Mouse (Mus musculus): ENCODE data around the gene Stab1.

Gene Stab1

GRCm38 (mm10) chr14:31194891-31195513 lies 26.6 kb upstream of the Stab1 start:
- DNase-seq (ENCODE audit: low spot score in 2 of 2), result no peak

DNA sequence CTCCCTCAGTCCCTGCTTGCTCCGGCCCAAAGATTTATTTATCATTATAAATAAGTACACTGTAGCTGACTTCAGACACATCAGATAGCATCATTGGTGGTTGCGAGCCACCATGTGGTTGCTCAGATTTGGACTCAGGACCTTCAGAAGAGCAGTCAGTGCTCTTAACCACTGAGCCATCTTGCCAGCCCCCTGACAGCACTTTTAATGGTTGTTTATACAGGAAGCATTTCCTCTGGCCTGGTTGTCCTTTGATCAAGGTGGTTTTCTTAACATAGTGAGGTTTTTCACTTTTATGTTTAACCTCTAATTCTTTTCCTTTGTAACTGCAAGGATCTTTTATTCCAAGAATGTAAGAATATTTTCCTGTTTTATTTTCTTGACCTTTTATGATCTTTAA lies 26.0 kb upstream of the Stab1 start:
- DNase-seq (ENCODE audit: low spot score in 2 of 2), result no peak

GRCm38 (mm10) chr14:31193791-31194190 lies 25.4 kb upstream of the Stab1 start:
- no peak for DNase-seq (ENCODE audit: low spot score in 2 of 2)

DNA sequence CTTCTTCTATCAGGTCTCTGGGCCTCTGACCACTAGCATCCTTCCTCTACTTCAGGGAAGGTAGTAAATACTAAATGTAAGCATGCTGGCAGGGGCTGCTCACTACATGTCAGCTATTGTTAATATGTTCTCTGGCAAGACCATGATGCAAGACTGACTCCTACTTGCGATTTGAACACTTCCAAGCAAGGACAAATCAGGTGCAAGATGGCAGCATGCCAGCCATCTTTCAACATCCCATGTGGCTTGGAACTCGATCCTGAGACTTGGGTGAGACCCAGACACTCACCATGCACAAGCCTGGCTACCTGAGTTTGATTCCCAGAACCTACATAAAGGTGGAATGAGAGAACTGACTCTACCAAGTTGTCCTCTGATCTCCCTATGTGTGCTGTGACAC lies 23.5 kb upstream of the Stab1 start:
- DNase-seq (ENCODE audit: low spot score in 2 of 2), result no peak

GRCm38 (mm10) chr14:31189348-31189747 lies 20.9 kb upstream of the Stab1 start:
- no peak for DNase-seq (ENCODE audit: low spot score in 2 of 2)

- no peak for DNase-seq (ENCODE audit: low spot score in 2 of 2)
Observed at GRCm38 (mm10) chr14:31188771-31189181, 20.3 kb upstream of the Stab1 start.

DNA sequence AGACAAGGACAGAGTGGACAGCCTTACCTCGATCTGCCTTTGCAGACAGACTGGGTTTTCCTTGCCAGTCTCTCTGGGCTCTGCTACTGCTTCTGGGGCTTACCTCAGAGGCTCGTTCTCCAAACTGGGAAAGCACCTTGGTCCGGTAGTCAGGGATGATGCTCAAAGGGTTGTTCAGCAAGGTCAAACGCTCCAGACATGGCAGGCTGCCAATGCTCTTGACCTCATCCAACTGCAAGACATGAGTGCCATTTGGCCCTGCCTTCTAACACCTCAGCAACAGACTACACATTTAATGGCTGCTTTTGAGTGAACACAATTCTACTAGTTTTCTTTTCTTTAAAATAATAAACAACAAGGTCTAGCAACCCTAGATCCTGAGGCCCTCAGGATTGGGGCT lies 18.2 kb upstream of the Stab1 start:
- no peak for DNase-seq (ENCODE audit: low spot score in 2 of 2)

DNA sequence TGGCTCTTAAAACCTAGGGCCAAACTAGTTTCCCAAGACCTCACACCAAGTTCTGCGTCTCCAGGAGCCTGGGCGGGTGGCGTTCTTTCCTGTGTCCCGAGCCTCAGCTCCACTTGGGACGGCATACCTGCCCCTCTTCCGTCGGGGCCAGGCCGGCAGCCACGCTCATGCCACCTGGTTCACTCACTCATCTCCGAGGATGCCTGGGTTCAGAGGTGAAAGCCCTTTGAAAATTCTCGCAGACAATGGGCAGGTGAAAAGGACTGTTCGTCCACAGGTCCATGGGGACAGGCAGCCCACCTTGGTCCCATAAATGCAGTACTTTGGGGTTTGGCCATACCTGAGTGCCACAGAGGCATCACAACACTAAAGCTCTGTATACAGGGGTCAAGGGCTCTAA lies 15.8 kb upstream of the Stab1 start:
- no peak for DNase-seq (ENCODE audit: low spot score in 2 of 2)

GRCm38 (mm10) chr14:31183541-31183940 lies 15.1 kb upstream of the Stab1 start:
- no peak for DNase-seq (ENCODE audit: low spot score in 2 of 2)

- no peak for DNase-seq (ENCODE audit: low spot score in 2 of 2)
Observed at GRCm38 (mm10) chr14:31182786-31183290, 14.4 kb upstream of the Stab1 start.

DNA sequence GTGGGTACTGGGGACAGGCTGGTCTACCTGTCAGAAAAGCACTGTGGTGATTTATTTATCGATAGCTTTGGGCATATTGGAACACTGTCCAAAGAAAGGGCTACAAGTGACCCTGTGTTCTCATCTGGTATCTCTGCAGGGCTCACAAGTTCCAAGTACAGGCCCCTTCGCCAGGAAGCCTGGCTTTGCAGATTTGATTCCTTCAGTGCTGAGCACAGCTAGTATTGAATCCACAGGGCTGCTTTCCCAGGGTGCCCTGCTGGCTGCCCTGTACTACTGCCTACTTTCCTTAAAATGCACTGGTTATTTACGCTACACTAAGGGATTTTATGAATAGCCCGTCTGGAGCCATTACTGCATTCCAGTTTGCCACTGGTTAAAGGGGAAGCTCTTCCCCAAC lies 13.1 kb upstream of the Stab1 start:
- no peak for DNase-seq (ENCODE audit: low spot score in 2 of 2)

GRCm38 (mm10) chr14:31179677-31180365 lies 11.4 kb upstream of the Stab1 start:
- DNase-seq (ENCODE audit: low spot score in 2 of 2), result no peak

GRCm38 (mm10) chr14:31177715-31178114 lies 9.3 kb upstream of the Stab1 start:
- no peak for DNase-seq (ENCODE audit: low spot score in 2 of 2)

GRCm38 (mm10) chr14:31177287-31177686 lies 8.8 kb upstream of the Stab1 start:
- DNase-seq (ENCODE audit: low spot score in 2 of 2), result no peak

GRCm38 (mm10) chr14:31173537-31173936 lies 5.1 kb upstream of the Stab1 start:
- no peak for DNase-seq (ENCODE audit: low spot score in 2 of 2)

GRCm38 (mm10) chr14:31172781-31173455 lies 4.5 kb upstream of the Stab1 start:
- DNase-seq (ENCODE audit: low spot score in 2 of 2), result no peak

- no peak for DNase-seq (ENCODE audit: low spot score in 2 of 2)
Observed at GRCm38 (mm10) chr14:31171821-31172220, 3.4 kb upstream of the Stab1 start.

DNA sequence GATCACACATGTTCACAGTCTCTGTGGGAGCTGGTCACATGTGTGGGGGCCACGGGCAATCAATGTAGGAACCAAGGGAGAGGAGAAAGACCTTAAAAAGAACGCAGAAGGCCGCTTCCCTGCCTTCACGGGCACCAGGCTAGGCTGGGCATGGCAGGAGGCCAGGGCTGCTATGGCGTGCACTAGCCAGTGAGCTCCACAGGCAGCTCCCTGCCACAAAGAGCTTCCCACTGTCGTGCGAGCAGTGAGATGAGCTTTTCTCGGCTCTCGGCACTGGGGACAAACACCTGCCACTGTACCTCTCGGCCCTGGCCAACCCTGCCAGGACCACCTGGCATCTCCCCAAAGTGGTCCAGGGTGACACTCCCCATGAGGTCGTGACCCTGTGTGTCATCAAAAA lies 2.9 kb upstream of the Stab1 start:
- no peak for DNase-seq (ENCODE audit: low spot score in 2 of 2)

DNA sequence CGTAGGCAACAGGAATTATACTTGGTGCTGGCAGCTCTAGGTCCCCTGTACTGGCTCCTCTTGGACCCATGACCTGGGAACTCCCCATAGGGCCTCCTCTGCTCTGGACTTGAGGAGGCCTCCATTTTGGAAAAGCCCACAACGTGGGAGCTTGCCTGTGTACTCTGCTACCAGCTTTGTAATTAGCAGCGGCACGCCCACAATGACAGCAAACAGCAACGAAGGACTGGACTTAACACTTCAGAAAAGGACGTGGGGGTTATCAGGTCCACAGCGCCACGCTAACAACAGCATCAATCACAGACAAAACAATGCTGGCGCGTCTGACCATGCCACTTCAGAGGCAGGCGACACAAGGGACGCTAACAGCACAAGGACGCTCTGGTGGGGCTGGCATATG lies 2.5 kb upstream of the Stab1 start:
- no peak for DNase-seq (ENCODE audit: low spot score in 2 of 2)

DNA sequence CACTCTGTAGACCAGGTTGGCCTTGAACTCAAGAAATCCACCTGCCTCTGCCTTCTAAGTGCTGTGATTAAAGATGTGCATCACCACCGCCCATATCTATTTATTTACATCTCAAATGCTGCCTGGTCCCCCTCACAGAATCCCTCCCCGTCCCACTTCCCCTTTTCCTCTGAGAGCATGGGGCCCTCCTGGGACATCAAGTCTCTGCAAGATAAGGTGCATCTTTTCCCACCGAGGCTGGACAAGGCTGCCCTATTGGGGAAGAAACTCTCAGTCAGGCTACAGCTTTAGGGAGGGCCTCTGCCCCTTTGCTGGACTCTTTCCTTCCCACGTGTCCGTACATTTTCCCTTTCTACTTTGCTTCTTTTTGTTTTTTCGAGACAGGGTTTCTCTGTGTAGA lies 1.1 kb upstream of the Stab1 start:
- DNase-seq (ENCODE audit: low spot score in 2 of 2), result no peak

DNA sequence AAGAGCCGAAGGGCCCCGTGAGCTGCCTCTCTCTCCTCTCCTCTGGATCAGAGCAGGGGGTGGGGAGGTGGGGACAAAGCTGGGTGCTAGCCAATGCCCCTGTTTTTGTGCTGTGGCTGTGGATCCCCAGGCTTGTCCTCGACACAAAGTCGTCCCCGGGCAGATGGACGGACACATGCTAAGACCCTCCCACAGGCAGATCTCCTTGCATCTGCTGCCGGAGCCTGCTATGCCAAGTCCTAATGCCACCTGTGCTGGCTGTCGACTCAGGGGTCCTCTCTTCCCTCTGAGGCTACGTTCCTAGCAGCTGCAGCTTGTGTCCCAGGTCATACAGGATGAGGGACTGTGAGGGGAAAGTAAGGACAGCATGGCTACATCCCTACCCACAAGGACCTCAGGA lies 1.6 kb downstream of the Stab1 start:
- no peak for DNase-seq (ENCODE audit: low spot score in 2 of 2)

DNA sequence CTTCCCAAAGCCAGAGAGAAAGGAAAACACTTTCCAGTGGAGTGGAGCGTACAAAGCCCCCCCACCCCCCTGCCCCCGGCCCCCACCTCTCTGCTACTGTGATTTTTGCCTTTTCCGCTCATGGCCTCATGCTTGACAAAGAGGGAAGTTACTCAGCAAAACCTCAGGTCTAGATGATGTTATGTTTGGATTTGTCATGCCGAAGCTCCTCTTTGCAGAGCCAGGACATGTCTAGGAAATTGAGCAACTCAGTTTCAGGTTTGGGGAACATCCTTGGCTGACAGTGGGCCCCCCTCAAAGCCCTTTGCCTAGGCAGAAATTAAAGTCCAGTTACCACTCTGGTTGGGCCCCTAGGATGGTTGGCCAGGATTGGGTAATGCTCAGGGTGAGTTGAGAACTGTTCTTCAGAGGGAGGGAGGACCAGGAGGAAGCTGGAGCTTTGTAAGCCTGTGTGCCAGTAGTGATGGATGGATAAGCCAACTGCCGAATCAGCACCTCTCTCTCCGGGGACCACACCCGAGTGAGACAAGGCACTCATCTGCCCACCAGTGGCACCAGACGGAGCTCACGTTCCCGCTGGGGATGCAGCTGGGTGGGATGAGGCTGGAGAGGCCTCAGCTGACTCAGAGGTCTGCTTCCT lies 2.3 kb downstream of the Stab1 start:
- DNase-seq (ENCODE audit: low spot score in 2 of 2), result no peak

DNA sequence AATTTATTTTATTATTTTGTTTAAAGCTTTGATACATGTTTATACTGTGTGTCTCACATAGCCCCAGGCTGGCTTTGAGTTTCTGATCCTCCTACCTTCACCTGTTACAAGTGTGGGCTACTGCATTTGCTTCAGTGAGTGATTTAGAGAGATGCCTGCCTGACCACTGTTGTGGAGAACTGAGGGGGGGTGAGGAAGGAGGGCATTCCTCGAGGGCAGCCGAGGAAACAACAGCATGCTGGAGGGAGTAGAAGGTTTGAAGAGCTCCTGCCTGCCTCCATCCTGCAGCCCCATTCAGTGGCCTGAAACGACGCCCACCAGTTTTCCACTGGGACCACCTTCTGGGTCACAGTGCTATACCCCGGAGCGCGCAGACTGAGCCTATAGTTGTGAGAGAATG lies 3.0 kb downstream of the Stab1 start:
- DNase-seq (ENCODE audit: low spot score in 2 of 2), result no peak

Measured in left cerebral cortex, adult 9 months (tissue).